Mouse (Mus musculus): ENCODE results near the gene Lyve1. TPM values are rescaled to one million over a fixed set of nuclear protein-coding genes. Genes with fewer than 3 reads are reported as not detected.
"Not testable (repeated sequence)": the region's sequence is repeated elsewhere in the genome, so short reads cannot be mapped to it uniquely, and the experiment has no call there.

Lyve1 gene
- 226 and 360 TPM in 2 replicates for polyA plus RNA-seq (2015; fragmentation: Nextera tagmentation; extraction: Ambion mirVana)

- TF ChIP-seq EP300 (IDR thresholded peaks at IDR 0.05), result peak; percentile 83
- no peak for TF ChIP-seq CTCF (IDR thresholded peaks at IDR 0.05)
- Histone ChIP-seq H3K27ac (ENCODE audit: low read length) (peak within 1 kb of the TSS; percentile 77), H3K9me3 (ENCODE audit: low read length) (no peaks in the 10 kb centered on the region), H3K4me2 (replicated peaks; ENCODE audit: low read depth, low read length) (peak within 1 kb of the TSS; percentile 18; the same call in 1 of the 2 replicates), H3K4me3 (ENCODE audit: low read depth, low read length) (peak within 1 kb of the TSS; percentile 29), H3K36me3 (ENCODE audit: insufficient read depth, low read length) (no peaks in the 10 kb centered on the region), H3K9ac (replicated peaks; ENCODE audit: low read depth) (no peak within 1 kb of the TSS; the same call in 1 of the 2 replicates), H3K27me3 (replicated peaks; ENCODE audit: insufficient read depth, low read length) (no peaks in the 10 kb centered on the region), H3K4me1 (ENCODE audit: insufficient read depth, low read depth, low read length) (peaks cover 4% of the 10 kb centered on the region; the same call in 1 of the 2 replicates)
- DNase-seq (ENCODE audit: low spot score) (peak; percentile 73), ATAC-seq (peak; percentile 85)
- WGBS, result 53% methylated on average over 12 of the region's 12 CpGs
These were observed at the start of gene Lyve1 for GRCm38 (mm10) chr7:110862751-110863289. Gene Lyve1 (minus strand): TSS chr7:110863239.

- Histone ChIP-seq H3K27ac (ENCODE audit: low read length) (no peak overlapping the region), H3K27me3 (replicated peaks; ENCODE audit: insufficient read depth, low read length) (no peaks in the 10 kb centered on the region), H3K4me1 (ENCODE audit: insufficient read depth, low read depth, low read length) (no peaks in the 10 kb centered on the region), H3K9me3 (ENCODE audit: low read length) (no peaks in the 10 kb centered on the region), H3K4me3 (ENCODE audit: low read depth, low read length) (no peak overlapping the region), H3K9ac (replicated peaks; ENCODE audit: low read depth) (no peak overlapping the region), H3K4me2 (replicated peaks; ENCODE audit: low read depth, low read length) (no peak overlapping the region), H3K36me3 (ENCODE audit: insufficient read depth, low read length) (no peaks in the 10 kb centered on the region)
- DNase-seq (ENCODE audit: low spot score), result no peak
- WGBS, result 64% methylated on average over 8 of the region's 8 CpGs
- TF ChIP-seq CTCF (IDR thresholded peaks at IDR 0.05) (no peak), EP300 (IDR thresholded peaks at IDR 0.05) (no peak)
- no peak for ATAC-seq
These were observed 45.4 kb upstream of the Lyve1 start for GRCm38 (mm10) chr7:110908209-110909144.

GRCm38 (mm10) chr7:110906566-110906965 is 43.5 kb upstream of the Lyve1 start:
- Histone ChIP-seq H3K4me2 (replicated peaks; ENCODE audit: low read depth, low read length) (no peak overlapping the region), H3K9me3 (ENCODE audit: low read length) (no peaks in the 10 kb centered on the region), H3K27me3 (replicated peaks; ENCODE audit: insufficient read depth, low read length) (no peaks in the 10 kb centered on the region), H3K36me3 (ENCODE audit: insufficient read depth, low read length) (no peaks in the 10 kb centered on the region), H3K4me1 (ENCODE audit: insufficient read depth, low read depth, low read length) (peaks cover 2% of the 10 kb centered on the region; the same call in 1 of the 2 replicates), H3K4me3 (ENCODE audit: low read depth, low read length) (no peak overlapping the region), H3K27ac (ENCODE audit: low read length) (no peak overlapping the region), H3K9ac (replicated peaks; ENCODE audit: low read depth) (no peak overlapping the region)
- DNase-seq (ENCODE audit: low spot score), result no peak
- TF ChIP-seq EP300 (IDR thresholded peaks at IDR 0.05), result no peak
- no peak for TF ChIP-seq CTCF (IDR thresholded peaks at IDR 0.05)
- no peak for ATAC-seq
- 69% methylated on average over 2 of the region's 2 CpGs for WGBS

- no peak for TF ChIP-seq CTCF (IDR thresholded peaks at IDR 0.05)
- TF ChIP-seq EP300 (IDR thresholded peaks at IDR 0.05), result peak; percentile 99
- no peak overlapping the region for H3K4me2 ChIP-seq (replicated peaks; ENCODE audit: low read depth, low read length)
- no peak overlapping the region for H3K9ac ChIP-seq (replicated peaks; ENCODE audit: low read depth)
- H3K27ac ChIP-seq (ENCODE audit: low read length), result peak overlapping the region; percentile 32; the same call in 1 of the 2 replicates
- DNase-seq (ENCODE audit: low spot score) (peak; percentile 66), ATAC-seq (peak; percentile 93)
- H3K9me3 ChIP-seq (ENCODE audit: low read length), result no peaks in the 10 kb centered on the region
- H3K4me1 ChIP-seq (ENCODE audit: insufficient read depth, low read depth, low read length), result peaks cover 2% of the 10 kb centered on the region; the same call in 1 of the 2 replicates
- no peak overlapping the region for H3K4me3 ChIP-seq (ENCODE audit: low read depth, low read length)
- H3K27me3 ChIP-seq (replicated peaks; ENCODE audit: insufficient read depth, low read length), result no peaks in the 10 kb centered on the region
- WGBS, result 33% methylated on average over 7 of the region's 7 CpGs
- H3K36me3 ChIP-seq (ENCODE audit: insufficient read depth, low read length), result no peaks in the 10 kb centered on the region
These were observed 40.2 kb upstream of the Lyve1 start for GRCm38 (mm10) chr7:110903226-110903625.

GRCm38 (mm10) chr7:110897202-110897601 is 34.2 kb upstream of the Lyve1 start:
- Histone ChIP-seq H3K4me1 (ENCODE audit: insufficient read depth, low read depth, low read length) (0 out of 2 replicates have a peak, but pooled peaks cover 4% of the 10 kb centered on the region), H3K4me3 (ENCODE audit: low read depth, low read length) (no peak overlapping the region), H3K4me2 (replicated peaks; ENCODE audit: low read depth, low read length) (no peak overlapping the region), H3K36me3 (ENCODE audit: insufficient read depth, low read length) (no peaks in the 10 kb centered on the region), H3K9ac (replicated peaks; ENCODE audit: low read depth) (no peak overlapping the region), H3K27me3 (replicated peaks; ENCODE audit: insufficient read depth, low read length) (no peaks in the 10 kb centered on the region), H3K27ac (ENCODE audit: low read length) (no peak overlapping the region), H3K9me3 (ENCODE audit: low read length) (no peaks in the 10 kb centered on the region)
- no peak for ATAC-seq
- TF ChIP-seq CTCF (IDR thresholded peaks at IDR 0.05) (no peak), EP300 (IDR thresholded peaks at IDR 0.05) (no peak)
- 92% methylated on average over 8 of the region's 8 CpGs for WGBS
- no peak for DNase-seq (ENCODE audit: low spot score)

GRCm38 (mm10) chr7:110896453-110896852 is 33.4 kb upstream of the Lyve1 start:
- Histone ChIP-seq H3K27me3 (replicated peaks; ENCODE audit: insufficient read depth, low read length) (no peaks in the 10 kb centered on the region), H3K27ac (ENCODE audit: low read length) (no peak overlapping the region), H3K4me1 (ENCODE audit: insufficient read depth, low read depth, low read length) (0 out of 2 replicates have a peak, but pooled peaks cover 4% of the 10 kb centered on the region), H3K4me3 (ENCODE audit: low read depth, low read length) (no peak overlapping the region), H3K9ac (replicated peaks; ENCODE audit: low read depth) (no peak overlapping the region), H3K4me2 (replicated peaks; ENCODE audit: low read depth, low read length) (no peak overlapping the region), H3K9me3 (ENCODE audit: low read length) (no peaks in the 10 kb centered on the region), H3K36me3 (ENCODE audit: insufficient read depth, low read length) (no peaks in the 10 kb centered on the region)
- DNase-seq (ENCODE audit: low spot score) (no peak), ATAC-seq (no peak)
- 89% methylated on average over 7 of the region's 7 CpGs for WGBS
- no peak for TF ChIP-seq CTCF (IDR thresholded peaks at IDR 0.05)
- TF ChIP-seq EP300 (IDR thresholded peaks at IDR 0.05), result no peak

- ATAC-seq; DNase-seq (ENCODE audit: low spot score); H3K4me2 ChIP-seq (replicated peaks; ENCODE audit: low read depth, low read length); H3K27me3 ChIP-seq (replicated peaks; ENCODE audit: insufficient read depth, low read length); H3K4me1 ChIP-seq (ENCODE audit: insufficient read depth, low read depth, low read length); H3K4me3 ChIP-seq (ENCODE audit: low read depth, low read length); H3K27ac ChIP-seq (ENCODE audit: low read length); H3K9me3 ChIP-seq (ENCODE audit: low read length); H3K9ac ChIP-seq (replicated peaks; ENCODE audit: low read depth); H3K36me3 ChIP-seq (ENCODE audit: insufficient read depth, low read length): not testable (repeated sequence)
- WGBS, result 78% methylated on average over 10 of the region's 10 CpGs
These were observed 32.7 kb upstream of the Lyve1 start for GRCm38 (mm10) chr7:110895772-110896171.
